Mouse (Mus musculus): ENCODE measurements around the gene Trmt2a. TPM values are rescaled to one million over a fixed set of nuclear protein-coding genes. Genes with fewer than 3 reads are reported as not detected.

Gene Trmt2a
- polyA plus RNA-seq, 1 experiment from 2014 or later = 46.7 TPM

- no peaks in the 10 kb centered on the region for H3K27me3 ChIP-seq (ENCODE audit: control insufficient read depth, insufficient read depth, low read depth, low read length)
- no peak overlapping the region for H3K4me2 ChIP-seq (ENCODE audit: low read depth, low read length)
- H3K9me3 ChIP-seq (replicated peaks; ENCODE audit: control insufficient read depth, low read length) = no peaks in the 10 kb centered on the region
- H3K4me3 ChIP-seq (ENCODE audit: low read depth, low read length) = no peak overlapping the region
- H3K4me1 ChIP-seq (ENCODE audit: control insufficient read depth, low read depth, low read length) = peaks cover 2% of the 10 kb centered on the region; the same call in 1 of the 2 replicates
- H3K36me3 ChIP-seq (ENCODE audit: control insufficient read depth, insufficient read depth) = no peaks in the 10 kb centered on the region
- H3K27ac ChIP-seq (ENCODE audit: low read length) = no peak overlapping the region
- ATAC-seq (ENCODE audit: low read depth) = no peak
- WGBS (ENCODE audit: insufficient replicate concordance) = 78% methylated on average over 7 of the region's 7 CpGs
- H3K9ac ChIP-seq (ENCODE audit: low read depth, low read length) = no peak overlapping the region
Measured at GRCm38 (mm10) chr16:18214858-18215257, 33.6 kb upstream of the Trmt2a start.

DNA sequence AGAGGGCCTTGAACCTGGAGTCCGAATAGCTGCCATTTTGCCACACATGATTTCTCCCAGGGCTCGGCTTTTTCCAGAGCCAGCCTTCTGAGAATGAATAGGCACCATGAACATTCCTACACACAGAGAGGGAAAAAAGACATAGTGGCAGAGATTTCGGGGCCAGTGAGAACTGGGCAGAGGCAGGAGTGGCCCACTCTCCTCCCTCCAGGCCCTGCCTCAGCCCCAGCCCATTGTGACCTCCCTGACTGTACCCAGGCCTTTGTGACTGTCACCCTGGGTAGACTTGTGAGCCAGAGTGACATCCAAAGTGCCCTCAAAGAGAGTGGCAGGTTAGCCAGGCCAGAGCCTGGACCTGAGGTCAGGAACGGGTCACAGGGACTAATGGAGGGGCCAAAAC lies 30.9 kb upstream of the Trmt2a start, which contains the start of gene Ccdc188:
Ccdc188 (plus strand) TSS at position 301 of the 400 bp plus-strand sequence.
- ATAC-seq (ENCODE audit: low read depth) = no peak
- Histone ChIP-seq H3K4me1 (ENCODE audit: control insufficient read depth, low read depth, low read length) (peaks cover 7% of the 10 kb centered on the region; the same call in 1 of the 2 replicates), H3K9me3 (replicated peaks; ENCODE audit: control insufficient read depth, low read length) (no peaks in the 10 kb centered on the region), H3K36me3 (ENCODE audit: control insufficient read depth, insufficient read depth) (no peaks in the 10 kb centered on the region), H3K9ac (ENCODE audit: low read depth, low read length) (no peak within 1 kb of the TSS), H3K4me3 (ENCODE audit: low read depth, low read length) (no peak within 1 kb of the TSS), H3K27me3 (ENCODE audit: control insufficient read depth, insufficient read depth, low read depth, low read length) (no peaks in the 10 kb centered on the region), H3K4me2 (ENCODE audit: low read depth, low read length) (no peak within 1 kb of the TSS), H3K27ac (ENCODE audit: low read length) (no peak within 1 kb of the TSS)
- 52% methylated on average over 4 of the region's 4 CpGs for whole genome bisulfite sequencing (ENCODE audit: insufficient replicate concordance)

GRCm38 (mm10) chr16:18218580-18218996 lies 29.9 kb upstream of the Trmt2a start:
- 70% methylated on average over 9 of the region's 9 CpGs for WGBS (ENCODE audit: insufficient replicate concordance)

DNA sequence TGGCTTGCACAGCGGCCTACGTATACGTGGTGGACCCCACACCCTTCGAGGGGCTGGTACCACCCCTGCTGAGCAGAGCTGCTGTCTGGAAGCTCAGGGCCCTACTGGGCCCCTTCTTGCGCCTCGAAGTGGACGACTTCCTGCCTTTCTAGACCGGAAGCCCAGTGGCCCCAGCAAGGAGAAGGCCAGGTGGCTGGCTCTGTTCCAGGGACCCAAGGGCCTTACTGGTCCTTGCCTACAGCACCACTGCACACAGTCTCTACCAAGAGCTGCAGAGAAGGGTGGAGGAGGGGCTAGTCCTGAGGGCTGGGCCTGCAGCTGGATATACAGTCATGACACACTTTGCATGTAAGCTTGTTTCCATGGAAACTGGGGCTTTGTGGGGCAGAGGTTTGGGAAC lies 28.5 kb upstream of the Trmt2a start:
- ATAC-seq (ENCODE audit: low read depth) = peak; percentile 31; the same call in 1 of the 2 replicates
- no peak overlapping the region for H3K27ac ChIP-seq (ENCODE audit: low read length)
- no peak overlapping the region for H3K9ac ChIP-seq (ENCODE audit: low read depth, low read length)

More at GRCm38 (mm10) chr16:18218580-18218996, 29.9 kb upstream of the Trmt2a start:
- no peak overlapping the region for H3K9ac ChIP-seq (ENCODE audit: low read depth, low read length)
- peaks cover 7% of the 10 kb centered on the region; the same call in 1 of the 2 replicates for H3K4me1 ChIP-seq (ENCODE audit: control insufficient read depth, low read depth, low read length)
- no peaks in the 10 kb centered on the region for H3K27me3 ChIP-seq (ENCODE audit: control insufficient read depth, insufficient read depth, low read depth, low read length)
- H3K9me3 ChIP-seq (replicated peaks; ENCODE audit: control insufficient read depth, low read length) = no peaks in the 10 kb centered on the region
- no peaks in the 10 kb centered on the region for H3K36me3 ChIP-seq (ENCODE audit: control insufficient read depth, insufficient read depth)
- H3K4me2 ChIP-seq (ENCODE audit: low read depth, low read length) = no peak overlapping the region
- H3K4me3 ChIP-seq (ENCODE audit: low read depth, low read length) = no peak overlapping the region
- ATAC-seq (ENCODE audit: low read depth) = no peak
- no peak overlapping the region for H3K27ac ChIP-seq (ENCODE audit: low read length)

GRCm38 (mm10) chr16:18220856-18221542 lies 27.5 kb upstream of the Trmt2a start:
- Histone ChIP-seq H3K4me3 (ENCODE audit: low read depth, low read length) (no peak overlapping the region), H3K4me1 (ENCODE audit: control insufficient read depth, low read depth, low read length) (peaks cover 7% of the 10 kb centered on the region; the same call in 1 of the 2 replicates), H3K27ac (ENCODE audit: low read length) (no peak overlapping the region), H3K4me2 (ENCODE audit: low read depth, low read length) (no peak overlapping the region), H3K9ac (ENCODE audit: low read depth, low read length) (no peak overlapping the region), H3K36me3 (ENCODE audit: control insufficient read depth, insufficient read depth) (no peaks in the 10 kb centered on the region), H3K27me3 (ENCODE audit: control insufficient read depth, insufficient read depth, low read depth, low read length) (no peaks in the 10 kb centered on the region), H3K9me3 (replicated peaks; ENCODE audit: control insufficient read depth, low read length) (no peaks in the 10 kb centered on the region)
- no peak for ATAC-seq (ENCODE audit: low read depth)
- 66% methylated on average over 6 of the region's 6 CpGs for WGBS (ENCODE audit: insufficient replicate concordance)

More for the DNA sequence above, 28.5 kb upstream of the Trmt2a start:
- no peaks in the 10 kb centered on the region for H3K9me3 ChIP-seq (replicated peaks; ENCODE audit: control insufficient read depth, low read length)
- H3K4me2 ChIP-seq (ENCODE audit: low read depth, low read length) = no peak overlapping the region
- no peaks in the 10 kb centered on the region for H3K27me3 ChIP-seq (ENCODE audit: control insufficient read depth, insufficient read depth, low read depth, low read length)
- 22% methylated on average over 8 of the region's 8 CpGs for WGBS (ENCODE audit: insufficient replicate concordance)
- H3K36me3 ChIP-seq (ENCODE audit: control insufficient read depth, insufficient read depth) = no peaks in the 10 kb centered on the region
- peaks cover 7% of the 10 kb centered on the region; the same call in 1 of the 2 replicates for H3K4me1 ChIP-seq (ENCODE audit: control insufficient read depth, low read depth, low read length)
- H3K4me3 ChIP-seq (ENCODE audit: low read depth, low read length) = no peak overlapping the region

DNA sequence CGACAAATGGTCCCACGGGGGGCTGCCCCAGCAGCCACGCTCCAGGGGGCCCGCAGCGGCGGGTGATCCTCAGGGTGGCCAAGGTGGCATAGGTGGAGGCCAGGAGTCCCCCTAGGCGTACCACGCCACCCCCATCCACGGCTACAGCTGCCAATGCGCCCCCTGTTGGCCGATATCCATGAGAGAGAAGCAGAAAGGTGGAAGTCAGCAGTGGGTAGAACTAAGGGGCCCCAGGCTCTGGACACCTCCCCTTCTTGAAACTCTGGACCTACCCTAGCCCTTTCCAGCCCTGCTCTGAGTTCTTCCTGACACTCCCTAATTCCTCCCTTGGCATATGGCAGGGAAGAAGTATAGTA lies 27.0 kb upstream of the Trmt2a start:
- H3K9ac ChIP-seq (ENCODE audit: low read depth, low read length) = no peak overlapping the region
- no peak for ATAC-seq (ENCODE audit: low read depth)

GRCm38 (mm10) chr16:18222188-18222587 lies 26.3 kb upstream of the Trmt2a start:
- Histone ChIP-seq H3K4me1 (ENCODE audit: control insufficient read depth, low read depth, low read length) (peaks cover 7% of the 10 kb centered on the region; the same call in 1 of the 2 replicates), H3K9ac (ENCODE audit: low read depth, low read length) (no peak overlapping the region), H3K9me3 (replicated peaks; ENCODE audit: control insufficient read depth, low read length) (no peaks in the 10 kb centered on the region), H3K27ac (ENCODE audit: low read length) (no peak overlapping the region), H3K4me3 (ENCODE audit: low read depth, low read length) (no peak overlapping the region), H3K4me2 (ENCODE audit: low read depth, low read length) (no peak overlapping the region), H3K36me3 (ENCODE audit: control insufficient read depth, insufficient read depth) (no peaks in the 10 kb centered on the region), H3K27me3 (ENCODE audit: control insufficient read depth, insufficient read depth, low read depth, low read length) (no peaks in the 10 kb centered on the region)
- no peak for ATAC-seq (ENCODE audit: low read depth)
- 69% methylated on average over 11 of the region's 11 CpGs for WGBS (ENCODE audit: insufficient replicate concordance)

More for the DNA sequence above, 27.0 kb upstream of the Trmt2a start:
- no peaks in the 10 kb centered on the region for H3K27me3 ChIP-seq (ENCODE audit: control insufficient read depth, insufficient read depth, low read depth, low read length)
- 51% methylated on average over 11 of the region's 11 CpGs for WGBS (ENCODE audit: insufficient replicate concordance)
- H3K4me1 ChIP-seq (ENCODE audit: control insufficient read depth, low read depth, low read length) = peaks cover 7% of the 10 kb centered on the region; the same call in 1 of the 2 replicates
- no peak overlapping the region for H3K4me3 ChIP-seq (ENCODE audit: low read depth, low read length)
- H3K36me3 ChIP-seq (ENCODE audit: control insufficient read depth, insufficient read depth) = no peaks in the 10 kb centered on the region
- no peaks in the 10 kb centered on the region for H3K9me3 ChIP-seq (replicated peaks; ENCODE audit: control insufficient read depth, low read length)
- no peak overlapping the region for H3K27ac ChIP-seq (ENCODE audit: low read length)
- H3K4me2 ChIP-seq (ENCODE audit: low read depth, low read length) = no peak overlapping the region

DNA sequence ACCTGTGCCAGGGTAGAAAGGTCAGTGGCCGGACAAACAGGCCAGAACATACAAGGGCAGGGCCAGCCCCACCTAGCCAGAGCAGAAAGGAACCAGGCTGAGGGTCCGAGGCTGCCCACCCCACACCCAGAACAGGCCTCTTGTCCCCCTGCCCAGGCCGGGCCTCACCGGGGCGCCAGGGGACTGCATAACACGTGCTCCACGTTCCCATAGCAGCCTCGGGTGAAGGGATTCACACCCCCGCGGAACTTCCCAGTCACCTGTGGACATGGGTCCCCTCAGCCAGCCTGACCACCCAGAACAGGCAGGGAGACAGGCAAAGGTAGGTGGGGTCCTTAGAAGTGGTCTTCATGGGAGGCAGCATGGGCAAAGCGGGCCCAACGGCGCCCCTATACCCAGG lies 21.3 kb upstream of the Trmt2a start:
- no peak overlapping the region for H3K4me2 ChIP-seq (ENCODE audit: low read depth, low read length)
- no peak overlapping the region for H3K4me3 ChIP-seq (ENCODE audit: low read depth, low read length)
- no peak for ATAC-seq (ENCODE audit: low read depth)
- H3K9ac ChIP-seq (ENCODE audit: low read depth, low read length) = no peak overlapping the region
- no peaks in the 10 kb centered on the region for H3K27me3 ChIP-seq (ENCODE audit: control insufficient read depth, insufficient read depth, low read depth, low read length)
- H3K9me3 ChIP-seq (replicated peaks; ENCODE audit: control insufficient read depth, low read length) = no peaks in the 10 kb centered on the region
- H3K4me1 ChIP-seq (ENCODE audit: control insufficient read depth, low read depth, low read length) = peaks cover 6% of the 10 kb centered on the region
- WGBS (ENCODE audit: insufficient replicate concordance) = 77% methylated on average over 13 of the region's 13 CpGs
- H3K36me3 ChIP-seq (ENCODE audit: control insufficient read depth, insufficient read depth) = no peaks in the 10 kb centered on the region
- no peak overlapping the region for H3K27ac ChIP-seq (ENCODE audit: low read length)

- H3K4me3 ChIP-seq (ENCODE audit: low read depth, low read length) = no peak overlapping the region
- no peaks in the 10 kb centered on the region for H3K36me3 ChIP-seq (ENCODE audit: control insufficient read depth, insufficient read depth)
- peaks cover 6% of the 10 kb centered on the region for H3K4me1 ChIP-seq (ENCODE audit: control insufficient read depth, low read depth, low read length)
- H3K9me3 ChIP-seq (replicated peaks; ENCODE audit: control insufficient read depth, low read length) = no peaks in the 10 kb centered on the region
- 77% methylated on average over 20 of the region's 20 CpGs for WGBS (ENCODE audit: insufficient replicate concordance)
- no peaks in the 10 kb centered on the region for H3K27me3 ChIP-seq (ENCODE audit: control insufficient read depth, insufficient read depth, low read depth, low read length)
- ATAC-seq (ENCODE audit: low read depth) = peak; percentile 20; the same call in 1 of the 2 replicates
- no peak overlapping the region for H3K27ac ChIP-seq (ENCODE audit: low read length)
- no peak overlapping the region for H3K4me2 ChIP-seq (ENCODE audit: low read depth, low read length)
- H3K9ac ChIP-seq (ENCODE audit: low read depth, low read length) = no peak overlapping the region
Measured at GRCm38 (mm10) chr16:18227897-18228422, 20.5 kb upstream of the Trmt2a start.

Data from liver, embryonic 16.5 days (tissue).